Mouse (Mus musculus): ENCODE measurements around the gene Ctso. TPM values are rescaled to one million over a fixed set of nuclear protein-coding genes. Genes with fewer than 3 reads are reported as not detected.

Gene Ctso
- polyA plus RNA-seq, 1 experiment: 2.9 TPM

DNA sequence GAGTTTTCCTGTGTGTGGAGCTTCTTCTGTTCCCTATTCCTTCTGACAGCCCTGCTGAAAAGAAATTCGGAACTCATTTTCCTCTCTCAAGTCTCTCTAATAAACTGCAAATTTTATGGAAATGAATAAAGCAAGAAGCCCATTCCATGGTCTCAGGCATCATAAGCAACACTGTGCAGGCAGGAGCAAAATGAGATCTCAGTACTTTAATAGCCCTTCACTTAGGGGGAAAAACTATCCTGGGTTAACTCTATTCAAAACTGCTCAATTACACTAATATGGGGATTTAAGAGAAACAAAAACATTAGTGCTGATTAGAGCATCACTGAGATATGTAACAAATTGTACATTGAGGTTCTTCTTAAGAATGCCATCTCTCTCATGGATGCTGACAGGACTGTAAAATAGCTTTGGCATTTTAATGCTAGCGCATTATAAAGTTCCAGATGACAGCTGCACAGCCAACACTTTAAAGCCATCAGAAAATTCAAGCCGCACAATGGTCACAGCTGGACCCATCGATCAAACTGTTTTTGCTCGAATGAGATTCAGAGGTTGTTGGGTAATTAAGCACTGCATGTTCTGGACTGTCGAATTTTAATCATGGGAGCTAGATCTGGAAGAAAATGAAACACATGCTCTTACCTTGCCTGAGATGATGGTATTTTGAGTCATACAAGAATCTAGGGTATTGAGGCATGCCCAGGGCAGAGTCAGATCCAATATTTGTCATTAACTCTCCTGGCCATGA, 21.9 kb upstream of the Ctso start:
- Histone ChIP-seq H3K4me2 (ENCODE audit: low read depth) (peak overlapping the region; percentile 69), H3K27me3 (ENCODE audit: control insufficient read depth, insufficient read depth, insufficient read length) (no peaks in the 10 kb centered on the region), H3K36me3 (ENCODE audit: control insufficient read depth, insufficient read depth) (no peaks in the 10 kb centered on the region), H3ac (ENCODE audit: control insufficient read depth, insufficient read length) (no peak overlapping the region), H3K4me3 (no peak overlapping the region), H3K79me2 (ENCODE audit: control insufficient read depth, insufficient read depth) (no peaks in the 10 kb centered on the region)
- TF ChIP-seq TCF12 (IDR thresholded peaks at IDR 0.05; ENCODE audit: insufficient read depth, poor library complexity, severe bottlenecking): peak; percentile 81
- 0 out of 2 replicates have a peak, but pooled peaks have one; percentile 16 for TF ChIP-seq CEBPB (IDR thresholded peaks at IDR 0.05; ENCODE audit: insufficient read depth, poor library complexity, severe bottlenecking)
- no peak for TF ChIP-seq E2F4 (IDR thresholded peaks at IDR 0.05; ENCODE audit: insufficient read depth)
- TF ChIP-seq TCF3 (IDR thresholded peaks at IDR 0.05; ENCODE audit: insufficient read length, low read depth): peak; percentile 54
- TF ChIP-seq MYOD1 (IDR thresholded peaks at IDR 0.05; ENCODE audit: control insufficient read depth in 1 of 3, insufficient read length in 2 of 3, low read depth in 2 of 3): peak; percentile 52 to 97 (median 96)
- peak in 2 of 3 experiments; percentile 38 to 73 for TF ChIP-seq MYOG (IDR thresholded peaks at IDR 0.05; ENCODE audit: control insufficient read depth in 1 of 3, insufficient read depth in 1 of 3, insufficient read length in 2 of 3, low read depth in 2 of 3)
- no peak for TF ChIP-seq POLR2A (IDR thresholded peaks at IDR 0.05; ENCODE audit: insufficient read length, low read depth)
- TF ChIP-seq POLR2AphosphoS2 (IDR thresholded peaks at IDR 0.05; ENCODE audit: insufficient read length, low read depth): no peak
- peak; percentile 45 for TF ChIP-seq MAX (IDR thresholded peaks at IDR 0.05; ENCODE audit: low read depth)
- no peak for TF ChIP-seq USF1 (IDR thresholded peaks at IDR 0.05; ENCODE audit: low read depth)

DNA sequence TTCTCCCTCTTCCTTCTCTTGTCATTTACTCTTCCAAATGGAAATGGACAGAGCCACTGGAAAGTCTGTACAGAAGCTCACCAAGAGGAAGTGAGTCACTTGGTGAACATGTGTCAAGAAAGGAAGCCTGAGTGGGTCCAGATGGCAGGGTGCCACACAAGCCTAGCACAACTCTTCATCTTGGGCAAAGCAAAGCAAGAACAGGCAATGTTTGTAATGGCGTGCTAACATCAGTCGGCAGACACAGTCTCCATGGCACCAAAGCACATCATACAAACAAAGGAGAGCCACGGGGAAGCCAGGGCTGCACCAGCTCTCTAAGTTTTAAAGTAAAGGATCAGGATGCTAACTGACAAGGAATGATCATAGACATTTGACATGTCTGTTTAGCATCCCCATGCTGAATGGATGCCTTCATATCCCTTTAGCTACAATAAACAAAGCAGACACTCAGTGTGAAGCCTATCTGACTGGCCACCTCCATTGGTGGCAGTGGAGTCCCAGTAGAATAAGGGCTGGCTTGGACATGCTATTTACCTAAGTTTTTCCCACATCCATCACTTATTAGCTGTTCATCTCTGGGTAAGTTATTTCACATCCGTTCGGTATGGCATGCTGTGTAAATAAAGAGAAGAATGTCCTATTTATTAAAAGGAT, 16.2 kb upstream of the Ctso start:
- H3K36me3 ChIP-seq (ENCODE audit: control insufficient read depth, insufficient read depth): no peaks in the 10 kb centered on the region
- H3K4me2 ChIP-seq (ENCODE audit: low read depth): peak overlapping the region; percentile 68
- no peaks in the 10 kb centered on the region for H3K79me2 ChIP-seq (ENCODE audit: control insufficient read depth, insufficient read depth)
- H3K4me3 ChIP-seq: no peak overlapping the region
- no peaks in the 10 kb centered on the region for H3K27me3 ChIP-seq (ENCODE audit: control insufficient read depth, insufficient read depth, insufficient read length)
- no peak overlapping the region for H3ac ChIP-seq (ENCODE audit: control insufficient read depth, insufficient read length)
- no peak for TF ChIP-seq POLR2AphosphoS2 (IDR thresholded peaks at IDR 0.05; ENCODE audit: insufficient read length, low read depth)
- peak in 1 of 3 experiments; percentile 25 for TF ChIP-seq MYOD1 (IDR thresholded peaks at IDR 0.05; ENCODE audit: control insufficient read depth in 1 of 3, insufficient read length in 2 of 3, low read depth in 2 of 3)

DNA sequence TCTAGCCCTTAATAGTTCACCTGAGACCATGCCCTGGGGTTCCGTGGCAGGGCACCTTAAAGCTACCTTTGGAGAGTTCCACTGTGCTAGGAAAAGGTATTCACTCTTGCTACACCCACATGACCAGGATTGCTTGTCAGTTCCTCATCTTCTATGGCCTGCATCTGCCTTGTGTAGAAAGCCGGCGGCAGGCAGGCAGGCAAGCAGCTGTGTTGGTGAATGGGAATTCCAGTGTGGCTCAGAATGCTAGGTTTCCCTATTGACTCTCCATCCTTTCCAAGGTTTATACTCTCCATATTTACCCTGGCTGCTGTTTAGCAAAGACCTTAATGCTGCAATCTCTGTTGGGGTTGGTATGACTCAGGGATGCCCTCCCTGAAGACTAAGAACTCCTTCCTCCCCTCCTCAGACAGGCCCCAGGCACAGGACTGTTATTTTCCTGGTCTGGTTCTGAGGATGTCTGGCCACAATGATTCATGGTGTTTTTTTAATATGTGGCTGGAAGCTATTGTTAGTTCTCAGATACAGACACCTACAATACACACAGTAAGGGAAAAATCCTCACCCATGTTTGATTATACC, 15.0 kb upstream of the Ctso start:
- Histone ChIP-seq H3K79me2 (ENCODE audit: control insufficient read depth, insufficient read depth) (no peaks in the 10 kb centered on the region), H3K27me3 (ENCODE audit: control insufficient read depth, insufficient read depth, insufficient read length) (no peaks in the 10 kb centered on the region), H3K36me3 (ENCODE audit: control insufficient read depth, insufficient read depth) (no peaks in the 10 kb centered on the region), H3ac (ENCODE audit: control insufficient read depth, insufficient read length) (no peak overlapping the region), H3K4me2 (ENCODE audit: low read depth) (peak overlapping the region; percentile 68), H3K4me3 (no peak overlapping the region)
- TF ChIP-seq TCF3 (IDR thresholded peaks at IDR 0.05; ENCODE audit: insufficient read length, low read depth) (no peak), E2F4 (IDR thresholded peaks at IDR 0.05; ENCODE audit: insufficient read depth) (no peak), POLR2AphosphoS2 (IDR thresholded peaks at IDR 0.05; ENCODE audit: insufficient read length, low read depth) (no peak), POLR2A (IDR thresholded peaks at IDR 0.05; ENCODE audit: insufficient read length, low read depth) (no peak), REST (IDR thresholded peaks at IDR 0.05; ENCODE audit: insufficient read depth, insufficient read length) (no peak), MAX (IDR thresholded peaks at IDR 0.05; ENCODE audit: low read depth) (no peak), TCF12 (IDR thresholded peaks at IDR 0.05; ENCODE audit: insufficient read depth, poor library complexity, severe bottlenecking) (no peak), MYOG (IDR thresholded peaks at IDR 0.05; ENCODE audit: control insufficient read depth in 1 of 3, insufficient read depth in 1 of 3, insufficient read length in 2 of 3, low read depth in 2 of 3) (peak; percentile 12 to 48 (median 45)), MYOD1 (IDR thresholded peaks at IDR 0.05; ENCODE audit: control insufficient read depth in 1 of 3, insufficient read length in 2 of 3, low read depth in 2 of 3) (peak in 2 of 3 experiments; percentile 63 to 76), SRF (IDR thresholded peaks at IDR 0.05; ENCODE audit: control insufficient read depth, insufficient read length, low read depth) (no peak), USF1 (IDR thresholded peaks at IDR 0.05; ENCODE audit: low read depth) (no peak), CEBPB (IDR thresholded peaks at IDR 0.05; ENCODE audit: insufficient read depth, poor library complexity, severe bottlenecking) (peak; percentile 82)

DNA sequence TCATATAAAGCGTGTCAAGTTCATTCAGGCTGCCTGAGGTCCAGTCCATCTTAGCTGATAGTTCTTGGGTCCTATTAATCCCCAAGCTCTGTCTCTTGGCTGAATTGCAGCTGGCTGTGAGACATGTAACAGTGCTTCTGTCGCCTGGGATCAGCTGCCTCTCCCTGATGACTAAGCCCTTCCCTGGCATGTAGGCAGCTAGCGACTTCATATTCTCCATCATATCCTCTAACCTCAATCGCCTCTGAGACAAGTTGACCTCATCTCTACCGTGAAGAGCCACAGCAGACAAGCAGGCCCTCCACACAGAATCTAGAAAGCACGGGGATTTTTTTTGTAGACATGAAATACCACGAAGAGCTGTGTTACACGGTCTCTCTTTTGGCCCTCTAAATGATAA, 14.2 kb upstream of the Ctso start:
- TF ChIP-seq MYOD1 (IDR thresholded peaks at IDR 0.05; ENCODE audit: control insufficient read depth in 1 of 3, insufficient read length in 2 of 3, low read depth in 2 of 3) (peak; percentile 44 to 90 (median 83)), E2F4 (IDR thresholded peaks at IDR 0.05; ENCODE audit: insufficient read depth) (no peak), POLR2A (IDR thresholded peaks at IDR 0.05; ENCODE audit: insufficient read length, low read depth) (peak; percentile 15), CEBPB (IDR thresholded peaks at IDR 0.05; ENCODE audit: insufficient read depth, poor library complexity, severe bottlenecking) (no peak), SRF (IDR thresholded peaks at IDR 0.05; ENCODE audit: control insufficient read depth, insufficient read length, low read depth) (peak; percentile 14), MYOG (IDR thresholded peaks at IDR 0.05; ENCODE audit: control insufficient read depth in 1 of 3, insufficient read depth in 1 of 3, insufficient read length in 2 of 3, low read depth in 2 of 3) (peak in 2 of 3 experiments; percentile 67 to 72), TCF12 (IDR thresholded peaks at IDR 0.05; ENCODE audit: insufficient read depth, poor library complexity, severe bottlenecking) (no peak), TCF3 (IDR thresholded peaks at IDR 0.05; ENCODE audit: insufficient read length, low read depth) (no peak), MAX (IDR thresholded peaks at IDR 0.05; ENCODE audit: low read depth) (no peak), USF1 (IDR thresholded peaks at IDR 0.05; ENCODE audit: low read depth) (peak; percentile 10)
- no peak overlapping the region for H3ac ChIP-seq (ENCODE audit: control insufficient read depth, insufficient read length)
- peak overlapping the region; percentile 68 for H3K4me2 ChIP-seq (ENCODE audit: low read depth)
- no peaks in the 10 kb centered on the region for H3K79me2 ChIP-seq (ENCODE audit: control insufficient read depth, insufficient read depth)
- no peaks in the 10 kb centered on the region for H3K36me3 ChIP-seq (ENCODE audit: control insufficient read depth, insufficient read depth)
- no peaks in the 10 kb centered on the region for H3K27me3 ChIP-seq (ENCODE audit: control insufficient read depth, insufficient read depth, insufficient read length)
- no peak overlapping the region for H3K4me3 ChIP-seq

All from myocyte (in vitro differentiated cells).